Mouse (Mus musculus): ENCODE results near the gene Rnf225. TPM values are rescaled to one million over a fixed set of nuclear protein-coding genes. Genes with fewer than 3 reads are reported as not detected.

Gene Rnf225
- polyA plus RNA-seq, 1 experiment from 2014 or later, result 0.46 TPM

GRCm38 (mm10) chr7:12954896-12955295 lies 27.7 kb downstream of the Rnf225 start:
- Histone ChIP-seq H3K27ac (ENCODE audit: low read length) (no peak overlapping the region), H3K9ac (replicated peaks; ENCODE audit: low read length) (no peak overlapping the region), H3K4me3 (ENCODE audit: low read length) (no peak overlapping the region), H3K4me2 (replicated peaks; ENCODE audit: low read depth, low read length) (no peak overlapping the region), H3K4me1 (ENCODE audit: insufficient read depth, low read length) (peaks cover 8% of the 10 kb centered on the region), H3K27me3 (ENCODE audit: insufficient read depth, low read length) (no peaks in the 10 kb centered on the region), H3K9me3 (ENCODE audit: low read length) (no peaks in the 10 kb centered on the region), H3K36me3 (ENCODE audit: insufficient read depth, low read length) (no peaks in the 10 kb centered on the region)
- no peak for ATAC-seq (ENCODE audit: low FRiP score, low TSS enrichment)
- WGBS, result 48% methylated on average over 3 of the region's 3 CpGs

- no peak for ATAC-seq (ENCODE audit: low FRiP score, low TSS enrichment)
- H3K4me3 ChIP-seq (ENCODE audit: low read length), result no peak overlapping the region
- no peak overlapping the region for H3K4me2 ChIP-seq (replicated peaks; ENCODE audit: low read depth, low read length)
- WGBS, result 73% methylated on average over 5 of the region's 5 CpGs
- H3K4me1 ChIP-seq (ENCODE audit: insufficient read depth, low read length), result no peaks in the 10 kb centered on the region
- no peaks in the 10 kb centered on the region for H3K36me3 ChIP-seq (ENCODE audit: insufficient read depth, low read length)
- H3K27ac ChIP-seq (ENCODE audit: low read length), result no peak overlapping the region
- H3K9me3 ChIP-seq (ENCODE audit: low read length), result no peaks in the 10 kb centered on the region
- no peak overlapping the region for H3K9ac ChIP-seq (replicated peaks; ENCODE audit: low read length)
- no peaks in the 10 kb centered on the region for H3K27me3 ChIP-seq (ENCODE audit: insufficient read depth, low read length)
These were observed 30.3 kb downstream of the Rnf225 start for GRCm38 (mm10) chr7:12957511-12957910.

- Histone ChIP-seq H3K9ac (replicated peaks; ENCODE audit: low read length) (no peak overlapping the region), H3K4me2 (replicated peaks; ENCODE audit: low read depth, low read length) (no peak overlapping the region), H3K9me3 (ENCODE audit: low read length) (no peaks in the 10 kb centered on the region), H3K4me3 (ENCODE audit: low read length) (no peak overlapping the region), H3K36me3 (ENCODE audit: insufficient read depth, low read length) (no peaks in the 10 kb centered on the region), H3K27ac (ENCODE audit: low read length) (no peak overlapping the region), H3K4me1 (ENCODE audit: insufficient read depth, low read length) (no peaks in the 10 kb centered on the region), H3K27me3 (ENCODE audit: insufficient read depth, low read length) (no peaks in the 10 kb centered on the region)
- 79% methylated on average over 4 of the region's 4 CpGs for WGBS
- ATAC-seq (ENCODE audit: low FRiP score, low TSS enrichment), result no peak
These were observed 31.7 kb downstream of the Rnf225 start for GRCm38 (mm10) chr7:12958948-12959347.

- ATAC-seq (ENCODE audit: low FRiP score, low TSS enrichment), result no peak
- H3K36me3 ChIP-seq (ENCODE audit: insufficient read depth, low read length), result no peaks in the 10 kb centered on the region
- 0 out of 2 replicates have a peak, but pooled peaks cover under 1% of the 10 kb centered on the region for H3K4me1 ChIP-seq (ENCODE audit: insufficient read depth, low read length)
- no peak overlapping the region for H3K4me3 ChIP-seq (ENCODE audit: low read length)
- no peaks in the 10 kb centered on the region for H3K9me3 ChIP-seq (ENCODE audit: low read length)
- no peak overlapping the region for H3K27ac ChIP-seq (ENCODE audit: low read length)
- no peaks in the 10 kb centered on the region for H3K27me3 ChIP-seq (ENCODE audit: insufficient read depth, low read length)
- 28% methylated on average over 4 of the region's 4 CpGs for WGBS
- H3K9ac ChIP-seq (replicated peaks; ENCODE audit: low read length), result no peak overlapping the region
- H3K4me2 ChIP-seq (replicated peaks; ENCODE audit: low read depth, low read length), result no peak overlapping the region
These were observed 32.5 kb downstream of the Rnf225 start for GRCm38 (mm10) chr7:12959718-12960117.

GRCm38 (mm10) chr7:12961511-12962141 lies 34.4 kb downstream of the Rnf225 start:
- H3K9ac ChIP-seq (replicated peaks; ENCODE audit: low read length), result peak overlapping the region; percentile 78
- H3K4me2 ChIP-seq (replicated peaks; ENCODE audit: low read depth, low read length), result peak overlapping the region; percentile 74
- WGBS, result 3% methylated on average over 29 of the region's 29 CpGs
- peak overlapping the region; percentile 87 for H3K27ac ChIP-seq (ENCODE audit: low read length)
- H3K9me3 ChIP-seq (ENCODE audit: low read length), result no peaks in the 10 kb centered on the region
- H3K27me3 ChIP-seq (ENCODE audit: insufficient read depth, low read length), result no peaks in the 10 kb centered on the region
- peak; percentile 62; the same call in 1 of the 2 replicates for ATAC-seq (ENCODE audit: low FRiP score, low TSS enrichment)
- H3K4me3 ChIP-seq (ENCODE audit: low read length), result peak overlapping the region; percentile 67
- no peaks in the 10 kb centered on the region for H3K36me3 ChIP-seq (ENCODE audit: insufficient read depth, low read length)
- peaks cover 9% of the 10 kb centered on the region for H3K4me1 ChIP-seq (ENCODE audit: insufficient read depth, low read length)

- WGBS, result under 1% methylated on average over 23 of the region's 23 CpGs
- peak; percentile 94 for ATAC-seq (ENCODE audit: low FRiP score, low TSS enrichment)
These were observed 38.5 kb downstream of the Rnf225 start, which contains the start of gene Zfp324 for GRCm38 (mm10) chr7:12965678-12966091. Zfp324 (plus strand) TSS chr7:12965838.

GRCm38 (mm10) chr7:12966104-12966845 lies 39.1 kb downstream of the Rnf225 start:
- peak; percentile 65 for ATAC-seq (ENCODE audit: low FRiP score, low TSS enrichment)
- H3K9ac ChIP-seq (replicated peaks; ENCODE audit: low read length), result peak overlapping the region; percentile 95
- no peaks in the 10 kb centered on the region for H3K9me3 ChIP-seq (ENCODE audit: low read length)
- H3K36me3 ChIP-seq (ENCODE audit: insufficient read depth, low read length), result peaks cover 22% of the 10 kb centered on the region
- H3K4me2 ChIP-seq (replicated peaks; ENCODE audit: low read depth, low read length), result peak overlapping the region; percentile 88
- WGBS, result under 1% methylated on average over 29 of the region's 29 CpGs
- H3K27ac ChIP-seq (ENCODE audit: low read length), result peak overlapping the region; percentile 88
- H3K4me3 ChIP-seq (ENCODE audit: low read length), result peak overlapping the region; percentile 92
- peaks cover 15% of the 10 kb centered on the region for H3K4me1 ChIP-seq (ENCODE audit: insufficient read depth, low read length)
- H3K27me3 ChIP-seq (ENCODE audit: insufficient read depth, low read length), result no peaks in the 10 kb centered on the region

More at GRCm38 (mm10) chr7:12965678-12966091, 38.5 kb downstream of the Rnf225 start, which contains the start of gene Zfp324:
- Histone ChIP-seq H3K27ac (ENCODE audit: low read length) (peak within 1 kb of the TSS; percentile 88), H3K9me3 (ENCODE audit: low read length) (no peaks in the 10 kb centered on the region), H3K4me1 (ENCODE audit: insufficient read depth, low read length) (peaks cover 15% of the 10 kb centered on the region), H3K9ac (replicated peaks; ENCODE audit: low read length) (peak within 1 kb of the TSS; percentile 95), H3K4me2 (replicated peaks; ENCODE audit: low read depth, low read length) (peak within 1 kb of the TSS; percentile 88), H3K27me3 (ENCODE audit: insufficient read depth, low read length) (no peaks in the 10 kb centered on the region), H3K4me3 (ENCODE audit: low read length) (peak within 1 kb of the TSS; percentile 92), H3K36me3 (ENCODE audit: insufficient read depth, low read length) (peaks cover 16% of the 10 kb centered on the region)

- no peak overlapping the region for H3K27ac ChIP-seq (ENCODE audit: low read length)
- no peak overlapping the region for H3K9ac ChIP-seq (replicated peaks; ENCODE audit: low read length)
- H3K4me1 ChIP-seq (ENCODE audit: insufficient read depth, low read length), result peaks cover 8% of the 10 kb centered on the region
- no peak for ATAC-seq (ENCODE audit: low FRiP score, low TSS enrichment)
- H3K27me3 ChIP-seq (ENCODE audit: insufficient read depth, low read length), result no peaks in the 10 kb centered on the region
- 95% methylated on average over 25 of the region's 25 CpGs for WGBS
- no peak overlapping the region for H3K4me2 ChIP-seq (replicated peaks; ENCODE audit: low read depth, low read length)
- no peaks in the 10 kb centered on the region for H3K9me3 ChIP-seq (ENCODE audit: low read length)
- H3K4me3 ChIP-seq (ENCODE audit: low read length), result no peak overlapping the region
- peaks cover 34% of the 10 kb centered on the region for H3K36me3 ChIP-seq (ENCODE audit: insufficient read depth, low read length)
These were observed 43.7 kb downstream of the Rnf225 start for GRCm38 (mm10) chr7:12970906-12971305.

GRCm38 (mm10) chr7:12977682-12978389 lies 50.6 kb downstream of the Rnf225 start, which contains the start of gene Zfp446:
Zfp446 (plus strand) TSS chr7:12977848.
- Histone ChIP-seq H3K4me3 (ENCODE audit: low read length) (peak within 1 kb of the TSS; percentile 74), H3K9ac (replicated peaks; ENCODE audit: low read length) (peak within 1 kb of the TSS; percentile 83), H3K36me3 (ENCODE audit: insufficient read depth, low read length) (no peaks in the 10 kb centered on the region), H3K4me2 (replicated peaks; ENCODE audit: low read depth, low read length) (peak within 1 kb of the TSS; percentile 78), H3K4me1 (ENCODE audit: insufficient read depth, low read length) (peaks cover 15% of the 10 kb centered on the region), H3K9me3 (ENCODE audit: low read length) (no peaks in the 10 kb centered on the region), H3K27me3 (ENCODE audit: insufficient read depth, low read length) (no peaks in the 10 kb centered on the region), H3K27ac (ENCODE audit: low read length) (peak within 1 kb of the TSS; percentile 96)
- peak; percentile 98 for ATAC-seq (ENCODE audit: low FRiP score, low TSS enrichment)
- WGBS, result under 1% methylated on average over 49 of the region's 49 CpGs
